In the genomic region with DNA sequence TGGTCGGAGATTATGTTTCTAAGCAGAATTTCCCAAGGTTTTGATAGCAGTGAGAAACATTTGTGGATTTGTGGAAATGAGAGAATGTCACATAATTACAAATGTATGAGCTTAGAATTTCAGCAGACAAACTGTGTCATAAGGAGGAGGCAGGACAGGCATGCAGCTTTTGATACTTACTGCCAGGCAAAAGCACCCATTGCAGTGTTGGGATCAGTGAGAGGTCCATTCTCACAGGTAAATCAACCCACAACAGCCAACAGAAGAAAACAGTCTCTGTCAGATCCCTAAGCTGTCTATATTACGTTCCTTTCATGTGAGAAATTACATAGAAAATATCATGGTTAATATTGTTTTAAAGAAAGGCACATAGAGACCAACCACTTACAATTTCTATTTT, we compare ENCODE assay signal across 26 mouse cellular contexts. TPM values are rescaled to one million over a fixed set of nuclear protein-coding genes. Genes with fewer than 3 reads are reported as not detected.
DNase-seq lines count a peak whose midpoint lies in the region; ATAC-seq and TF ChIP-seq lines count a peak whose summit lies in the region.
"Had no signal": no experiment of that assay in that cellular context is flagged by ENCODE, and none has a peak within 500 bp of the region (broad histone marks: within the 10 kb centered on the region; RNA-seq: fewer than 3 reads in every experiment).

No protein-coding gene starts in this region.

- no peak overlapping the region for H3K9ac ChIP-seq in forebrain, embryonic 14.5 days (ENCODE audit: low read length)
- H3K9ac ChIP-seq in forebrain, embryonic 12.5 days, result no peak overlapping the region
- no peak overlapping the region for H3K9ac ChIP-seq in forebrain, postnatal 0 days
- H3K9ac ChIP-seq: heart, embryonic 12.5 days; heart, embryonic 15.5 days; hindbrain, embryonic 13.5 days had no signal

- no peaks in the 10 kb centered on the region for H3K9me3 ChIP-seq in forebrain, embryonic 14.5 days (replicated peaks; ENCODE audit: control insufficient read depth, low read length)
- H3K9me3 ChIP-seq in forebrain, embryonic 12.5 days, result no peaks in the 10 kb centered on the region
- H3K9me3 ChIP-seq in forebrain, postnatal 0 days (ENCODE audit: low read length), result no peaks in the 10 kb centered on the region
- H3K9me3 ChIP-seq: heart, embryonic 12.5 days; heart, embryonic 15.5 days; hindbrain, embryonic 10.5 days; hindbrain, embryonic 13.5 days had no signal

- H3K27ac ChIP-seq in forebrain, embryonic 14.5 days (ENCODE audit: low read depth, low read length), result peak overlapping the region; percentile 55; the same call in 1 of the 2 replicates
- no peak overlapping the region for H3K27ac ChIP-seq in forebrain, embryonic 12.5 days
- peak overlapping the region; percentile 61; the same call in 1 of the 2 replicates for H3K27ac ChIP-seq in layer of hippocampus, adult 2 months
- H3K27ac ChIP-seq in forebrain, postnatal 0 days (ENCODE audit: low read depth, low read length), result peak overlapping the region; percentile 68
- H3K27ac ChIP-seq: heart, embryonic 15.5 days; hindbrain, embryonic 10.5 days; hindbrain, embryonic 13.5 days had no signal

- no peak overlapping the region for H3K4me3 ChIP-seq in forebrain, embryonic 14.5 days (ENCODE audit: low read depth, low read length)
- no peak overlapping the region for H3K4me3 ChIP-seq in forebrain, embryonic 12.5 days (replicated peaks)
- H3K4me3 ChIP-seq in layer of hippocampus, adult 2 months, result no peak overlapping the region
- H3K4me3 ChIP-seq in forebrain, postnatal 0 days (ENCODE audit: low read depth, low read length), result no peak overlapping the region
- H3K4me3 ChIP-seq: heart, embryonic 12.5 days; heart, embryonic 15.5 days; hindbrain, embryonic 10.5 days; hindbrain, embryonic 13.5 days had no signal

- H3K36me3 ChIP-seq in forebrain, embryonic 14.5 days (ENCODE audit: control insufficient read depth, insufficient read depth, low read length), result no peaks in the 10 kb centered on the region
- H3K36me3 ChIP-seq in forebrain, embryonic 12.5 days (replicated peaks), result no peaks in the 10 kb centered on the region
- no peaks in the 10 kb centered on the region for H3K36me3 ChIP-seq in forebrain, postnatal 0 days (ENCODE audit: insufficient read depth)
- H3K36me3 ChIP-seq: heart, embryonic 12.5 days; heart, embryonic 15.5 days; hindbrain, embryonic 10.5 days; hindbrain, embryonic 13.5 days had no signal

- no peak for ATAC-seq in forebrain, embryonic 14.5 days
- no peak for ATAC-seq in forebrain, embryonic 12.5 days (ENCODE audit: low FRiP score)
- peak; percentile 61 for ATAC-seq in forebrain, postnatal 0 days
- ATAC-seq: hindbrain, embryonic 16.5 days; intestine, embryonic 16.5 days had no signal

- TF ChIP-seq CTCF in layer of hippocampus, adult 2 months (conservative IDR thresholded peaks at IDR 0.05), result no peak
- TF ChIP-seq CTCF in forebrain, postnatal 0 days (IDR thresholded peaks at IDR 0.05; ENCODE audit: low read depth), result no peak

- 93% methylated on average over 2 of the region's 2 CpGs for WGBS in forebrain, embryonic 14.5 days
- 93% methylated on average over 2 of the region's 2 CpGs for WGBS in forebrain, embryonic 12.5 days
- WGBS in forebrain, postnatal 0 days, result 65% methylated on average over 2 of the region's 2 CpGs

- no peaks in the 10 kb centered on the region for H3K27me3 ChIP-seq in forebrain, embryonic 14.5 days (replicated peaks; ENCODE audit: control insufficient read depth, insufficient read depth, low read length)
- no peaks in the 10 kb centered on the region for H3K27me3 ChIP-seq in forebrain, embryonic 12.5 days
- H3K27me3 ChIP-seq in forebrain, postnatal 0 days (ENCODE audit: insufficient read depth, low read length), result no peaks in the 10 kb centered on the region
- H3K27me3 ChIP-seq: heart, embryonic 12.5 days; heart, embryonic 15.5 days; hindbrain, embryonic 13.5 days had no signal

- DNase-seq in forebrain, embryonic 14.5 days (ENCODE audit: low spot score), result no peak
- DNase-seq in layer of hippocampus, adult 2 months (ENCODE audit: low spot score in 2 of 2), result no peak
- no peak for DNase-seq in layer of hippocampus, postnatal 14 days (ENCODE audit: low spot score in 2 of 2)
- DNase-seq in forebrain, postnatal 0 days, result peak; percentile 60
- no peak for DNase-seq in right cerebral cortex, postnatal 14 days
- no peak for DNase-seq in embryo, embryonic 10.5 days (ENCODE audit: low spot score)
- DNase-seq: adrenal gland, adult 8-10 months; adrenal gland, postnatal 25 days; B cell, adult 2 months; cerebellum, adult 11-12 months; cerebellum, adult 8-10 months; cerebellum, postnatal 10 days; cerebellum, postnatal 36 days; gastrocnemius, postnatal 25 days; heart, adult 18-20 months; heart, postnatal 10 days; heart, postnatal 36 days; kidney, adult 18-20 months had no signal

- H3K4me1 ChIP-seq in forebrain, embryonic 14.5 days (ENCODE audit: control insufficient read depth, insufficient read depth, low read length), result no peaks in the 10 kb centered on the region
- no peaks in the 10 kb centered on the region for H3K4me1 ChIP-seq in forebrain, embryonic 12.5 days
- no peaks in the 10 kb centered on the region for H3K4me1 ChIP-seq in forebrain, postnatal 0 days (ENCODE audit: insufficient read depth)
- H3K4me1 ChIP-seq: heart, embryonic 12.5 days; heart, embryonic 15.5 days; hindbrain, embryonic 10.5 days; hindbrain, embryonic 13.5 days had no signal

- no peak overlapping the region for H3K4me2 ChIP-seq in forebrain, embryonic 14.5 days (ENCODE audit: low read length)
- H3K4me2 ChIP-seq in forebrain, embryonic 12.5 days, result no peak overlapping the region
- H3K4me2 ChIP-seq in forebrain, postnatal 0 days (ENCODE audit: low read depth), result no peak overlapping the region
- H3K4me2 ChIP-seq: heart, embryonic 12.5 days; heart, embryonic 15.5 days; hindbrain, embryonic 13.5 days had no signal

RNA-seq across cellular contexts. Expression of a gene that starts 19.3 kb away (rescaled TPM):
- polyA plus RNA-seq in forebrain, embryonic 14.5 days (2014; fragmentation: Nextera tagmentation; extraction: Ambion mirVana), result 33.0 and 65.4 TPM in 2 replicates
- 29.0 and 30.0 TPM in 2 replicates for polyA plus RNA-seq in forebrain, embryonic 12.5 days (2016; fragmentation: Nextera tagmentation; extraction: Ambion mirVana)
- 10 to 100 TPM; 70.8 to 76.0 TPM for total RNA-seq in layer of hippocampus, adult 2 months (2021)
- 10 to 100 TPM; 71.9 to 79.3 TPM for total RNA-seq in layer of hippocampus, postnatal 14 days (2021)
- 89.7 and 98.2 TPM in 2 replicates for total RNA-seq in forebrain, postnatal 0 days (2014; rRNA removed)
- polyA plus RNA-seq in forebrain, postnatal 0 days (2015; fragmentation: Nextera tagmentation; extraction: Ambion mirVana), result 28.1 and 46.2 TPM in 2 replicates
- total RNA-seq: MEL had no signal
